In the genomic region with DNA sequence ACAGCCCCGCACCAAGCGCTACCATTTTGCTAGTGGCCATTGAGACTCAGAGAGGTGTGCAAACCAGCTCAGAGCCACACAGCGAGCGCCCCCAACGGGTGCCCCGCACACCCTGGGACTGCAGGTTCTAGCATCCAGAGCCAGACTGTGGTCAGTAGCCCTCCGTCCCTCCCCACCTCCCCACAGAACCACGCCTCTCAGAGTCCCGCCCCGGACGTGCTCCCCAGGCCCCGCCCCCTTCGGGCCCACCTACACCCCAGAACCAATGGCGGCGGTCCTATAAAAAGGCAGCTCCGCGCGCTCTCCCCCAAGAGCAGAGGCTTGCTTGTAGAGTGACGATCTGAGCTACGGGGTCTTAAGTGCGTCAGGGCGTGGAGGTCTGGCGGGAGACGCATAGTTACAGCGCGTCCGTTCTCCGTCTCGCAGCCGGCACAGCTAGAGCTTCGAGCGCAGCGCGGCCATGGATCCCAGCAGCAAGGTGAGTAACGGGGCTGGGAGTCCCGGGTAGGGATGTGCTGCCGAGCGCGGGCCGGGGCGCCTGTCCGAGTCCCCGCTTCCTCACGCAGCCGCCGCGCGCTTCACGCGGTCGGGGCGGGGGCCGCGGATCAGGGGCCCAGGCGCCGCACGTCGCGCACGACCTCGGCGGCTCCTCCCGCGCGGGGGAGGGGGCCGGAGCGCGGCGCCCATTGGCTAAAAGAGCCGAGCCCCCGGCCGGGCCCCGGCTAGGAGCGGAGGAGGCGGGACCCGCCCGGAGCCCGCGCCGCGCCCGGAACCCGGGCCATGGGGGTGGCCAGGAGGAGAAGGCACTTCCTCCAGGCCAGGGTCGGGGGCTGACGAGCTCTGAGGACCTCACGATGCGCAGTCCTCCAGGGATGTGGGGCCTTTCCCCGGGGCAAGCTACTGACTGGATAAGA, we compare ENCODE assay signal across 8 mouse cellular contexts. TPM values are rescaled to one million over a fixed set of nuclear protein-coding genes. Genes with fewer than 3 reads are reported as not detected.
DNase-seq lines count a peak whose midpoint lies in the region; ATAC-seq and TF ChIP-seq lines count a peak whose summit lies in the region.

Gene Slc2a1 (plus strand): TSS at position 217 of the 914 bp plus-strand sequence.

- under 1% methylated on average over 51 of the region's 88 CpGs for WGBS in embryonic facial prominence, embryonic 14.5 days
- under 1% methylated on average over 78 of the region's 88 CpGs for WGBS in heart, embryonic 11.5 days (ENCODE audit: insufficient replicate concordance)
- under 1% methylated on average over 82 of the region's 88 CpGs for WGBS in kidney, embryonic 16.5 days
- WGBS in liver, adult 2 months = under 1% methylated on average over 86 of the region's 88 CpGs

- H3K27ac ChIP-seq in embryonic facial prominence, embryonic 14.5 days (replicated peaks; ENCODE audit: low read depth, low read length) = peak within 1 kb of the TSS; percentile 99
- H3K27ac ChIP-seq in heart, embryonic 11.5 days (ENCODE audit: low read depth, low read length) = peak within 1 kb of the TSS; percentile 99
- peak within 1 kb of the TSS; percentile 99 for H3K27ac ChIP-seq in kidney, embryonic 16.5 days (ENCODE audit: low read length)
- H3K27ac ChIP-seq in liver, adult 2 months (replicated peaks; ENCODE audit: insufficient read depth, low read depth, low read length) = peak within 1 kb of the TSS; percentile 95

- H3K36me3 ChIP-seq in embryonic facial prominence, embryonic 14.5 days (ENCODE audit: control insufficient read depth, insufficient read depth, low read length) = peaks cover 3% of the 10 kb centered on the region; the same call in 1 of the 2 replicates
- H3K36me3 ChIP-seq in heart, embryonic 11.5 days (ENCODE audit: control insufficient read depth, insufficient read depth, low read length) = peaks cover 12% of the 10 kb centered on the region; the same call in 1 of the 2 replicates
- no peaks in the 10 kb centered on the region for H3K36me3 ChIP-seq in kidney, embryonic 16.5 days (ENCODE audit: insufficient read depth, low read length)
- no peaks in the 10 kb centered on the region for H3K36me3 ChIP-seq in liver, adult 2 months (ENCODE audit: control insufficient read depth, insufficient read depth, low read length)
- no peaks in the 10 kb centered on the region for H3K36me3 ChIP-seq in myocyte (ENCODE audit: control insufficient read depth, insufficient read depth)
- H3K36me3 ChIP-seq in splenic B cell, adult 2 months (ENCODE audit: control insufficient read depth, insufficient read depth, low read length, poor library complexity, severe bottlenecking) = no peaks in the 10 kb centered on the region; the same call in 1 of the 2 replicates

- peak; percentile 100 for DNase-seq in 416B (ENCODE audit: low read depth)
- peak; percentile 70 to 85 for DNase-seq in adrenal gland, postnatal 4 days (ENCODE audit: low spot score in 2 of 2)
- DNase-seq in embryonic facial prominence, embryonic 14.5 days (ENCODE audit: low spot score) = peak; percentile 98
- peak; percentile 83 for DNase-seq in liver, adult 2 months (ENCODE audit: extremely low read depth, low read depth, low spot score)
- peak; percentile 96 for DNase-seq in splenic B cell, adult 2 months (ENCODE audit: low read depth, low spot score)

- H3K4me3 ChIP-seq in embryonic facial prominence, embryonic 14.5 days (ENCODE audit: low read depth, low read length) = peak within 1 kb of the TSS; percentile 84
- H3K4me3 ChIP-seq in heart, embryonic 11.5 days (ENCODE audit: low read depth, low read length) = peak within 1 kb of the TSS; percentile 77
- H3K4me3 ChIP-seq in kidney, embryonic 16.5 days (ENCODE audit: low read length) = peak within 1 kb of the TSS; percentile 84
- peak within 1 kb of the TSS; percentile 75 for H3K4me3 ChIP-seq in liver, adult 2 months (ENCODE audit: insufficient read depth, low read depth, low read length)
- peak within 1 kb of the TSS; percentile 79 for H3K4me3 ChIP-seq in myocyte

- peak within 1 kb of the TSS; percentile 42 for H3ac ChIP-seq in myocyte (ENCODE audit: control insufficient read depth, insufficient read length)

- peak; percentile 94 for TF ChIP-seq POLR2A in liver, adult 2 months (IDR thresholded peaks at IDR 0.05; ENCODE audit: extremely low read depth, insufficient read depth, low read length)
- TF ChIP-seq POLR2A in myocyte (IDR thresholded peaks at IDR 0.05; ENCODE audit: insufficient read length, low read depth) = peak; percentile 93

- H3K4me2 ChIP-seq in embryonic facial prominence, embryonic 14.5 days (ENCODE audit: low read depth, low read length) = peak within 1 kb of the TSS; percentile 74
- H3K4me2 ChIP-seq in heart, embryonic 11.5 days = peak within 1 kb of the TSS; percentile 68
- H3K4me2 ChIP-seq in kidney, embryonic 16.5 days (replicated peaks; ENCODE audit: low read depth, low read length) = peak within 1 kb of the TSS; percentile 60
- H3K4me2 ChIP-seq in myocyte (ENCODE audit: low read depth) = peak within 1 kb of the TSS; percentile 90

- no peaks in the 10 kb centered on the region for H3K9me3 ChIP-seq in embryonic facial prominence, embryonic 14.5 days (ENCODE audit: control insufficient read depth, low read length)
- no peaks in the 10 kb centered on the region for H3K9me3 ChIP-seq in heart, embryonic 11.5 days (replicated peaks; ENCODE audit: control insufficient read depth, low read length)
- H3K9me3 ChIP-seq in kidney, embryonic 16.5 days (ENCODE audit: low read length) = no peaks in the 10 kb centered on the region

- H3K27me3 ChIP-seq in embryonic facial prominence, embryonic 14.5 days (replicated peaks; ENCODE audit: control insufficient read depth, insufficient read depth, low read length) = no peaks in the 10 kb centered on the region
- H3K27me3 ChIP-seq in heart, embryonic 11.5 days (ENCODE audit: control insufficient read depth, insufficient read depth, low read length) = no peaks in the 10 kb centered on the region
- no peaks in the 10 kb centered on the region for H3K27me3 ChIP-seq in kidney, embryonic 16.5 days (ENCODE audit: insufficient read depth, low read length)
- no peaks in the 10 kb centered on the region for H3K27me3 ChIP-seq in liver, adult 2 months (ENCODE audit: control insufficient read depth, insufficient read depth, low read length)
- H3K27me3 ChIP-seq in myocyte (ENCODE audit: control insufficient read depth, insufficient read depth, insufficient read length) = no peaks in the 10 kb centered on the region
- H3K27me3 ChIP-seq in splenic B cell, adult 2 months (ENCODE audit: control insufficient read depth, insufficient read depth, low read length, poor library complexity, severe bottlenecking) = no peaks in the 10 kb centered on the region

- peak within 1 kb of the TSS; percentile 90 for H3K9ac ChIP-seq in embryonic facial prominence, embryonic 14.5 days (ENCODE audit: low read depth, low read length)
- peak within 1 kb of the TSS; percentile 93 for H3K9ac ChIP-seq in heart, embryonic 11.5 days (ENCODE audit: low read depth, low read length)
- H3K9ac ChIP-seq in kidney, embryonic 16.5 days (replicated peaks; ENCODE audit: low read length) = peak within 1 kb of the TSS; percentile 92
- H3K9ac ChIP-seq in liver, adult 2 months (ENCODE audit: low read depth, low read length) = peak within 1 kb of the TSS; percentile 91

- peak; percentile 93 for ATAC-seq in embryonic facial prominence, embryonic 14.5 days (ENCODE audit: low read depth)
- peak; percentile 93 for ATAC-seq in heart, embryonic 11.5 days (replicated peaks; ENCODE audit: insufficient number of reproducible peaks, low FRiP score, low TSS enrichment)
- peak; percentile 95 for ATAC-seq in kidney, embryonic 16.5 days (ENCODE audit: low FRiP score, low TSS enrichment)

- peaks cover 28% of the 10 kb centered on the region for H3K4me1 ChIP-seq in embryonic facial prominence, embryonic 14.5 days (ENCODE audit: control insufficient read depth, insufficient read depth, low read length)
- peaks cover 46% of the 10 kb centered on the region for H3K4me1 ChIP-seq in heart, embryonic 11.5 days (ENCODE audit: control insufficient read depth, insufficient read depth, low read length)
- peaks cover 48% of the 10 kb centered on the region for H3K4me1 ChIP-seq in kidney, embryonic 16.5 days (ENCODE audit: insufficient read depth, low read length)
- peaks cover 8% of the 10 kb centered on the region for H3K4me1 ChIP-seq in liver, adult 2 months (ENCODE audit: control insufficient read depth, insufficient read depth, low read length)

- H3K79me2 ChIP-seq in liver, adult 2 months (ENCODE audit: control insufficient read depth, insufficient read depth, low read length) = peaks cover 33% of the 10 kb centered on the region
- H3K79me2 ChIP-seq in myocyte (ENCODE audit: control insufficient read depth, insufficient read depth) = peaks cover 47% of the 10 kb centered on the region

- TF ChIP-seq CTCF in liver, adult 2 months (IDR thresholded peaks at IDR 0.05; ENCODE audit: low read depth, low read length) = peak; percentile 51

TF ChIP-seq in myocyte, 11 proteins besides CTCF, POLR2A, EP300 and RAD21:
- TF ChIP-seq TCF3 (IDR thresholded peaks at IDR 0.05; ENCODE audit: insufficient read length, low read depth) (no peak), E2F4 (IDR thresholded peaks at IDR 0.05; ENCODE audit: insufficient read depth) (peak; percentile 7), REST (IDR thresholded peaks at IDR 0.05; ENCODE audit: insufficient read depth, insufficient read length) (peak; percentile 41), MAX (IDR thresholded peaks at IDR 0.05; ENCODE audit: low read depth) (no peak), MYOG (IDR thresholded peaks at IDR 0.05; ENCODE audit: control insufficient read depth in 1 of 3, insufficient read depth in 1 of 3, insufficient read length in 2 of 3, low read depth in 2 of 3) (no peak), POLR2AphosphoS2 (IDR thresholded peaks at IDR 0.05; ENCODE audit: insufficient read length, low read depth) (peak; percentile 94), TCF12 (IDR thresholded peaks at IDR 0.05; ENCODE audit: insufficient read depth, poor library complexity, severe bottlenecking) (no peak), SRF (IDR thresholded peaks at IDR 0.05; ENCODE audit: control insufficient read depth, insufficient read length, low read depth) (no peak), MYOD1 (IDR thresholded peaks at IDR 0.05; ENCODE audit: control insufficient read depth in 1 of 3, insufficient read length in 2 of 3, low read depth in 2 of 3) (peak in 2 of 3 experiments; percentile 3 to 17), CEBPB (IDR thresholded peaks at IDR 0.05; ENCODE audit: insufficient read depth, poor library complexity, severe bottlenecking) (no peak)

RNA-seq across cellular contexts. Expression of gene Slc2a1, which starts in this region (rescaled TPM):
- total RNA-seq in adrenal gland, postnatal 4 days (2021) = 10 to 100 TPM; 13.0 to 15.5 TPM
- 94.2 and 111 TPM in 2 replicates for polyA plus RNA-seq in embryonic facial prominence, embryonic 14.5 days (2014; fragmentation: Nextera tagmentation; extraction: Ambion mirVana)
- polyA plus RNA-seq in heart, embryonic 11.5 days (2014; fragmentation: Nextera tagmentation; extraction: Ambion mirVana) = 426 and 446 TPM in 2 replicates
- 98.6 and 98.8 TPM in 2 replicates for polyA plus RNA-seq in kidney, embryonic 16.5 days (2015; fragmentation: Nextera tagmentation; extraction: Ambion mirVana)
- total RNA-seq in liver, adult 2 months (2014; rRNA removed) = 6.9 and 7.3 TPM in 2 replicates
- 11.1 and 17.7 TPM in 2 replicates for polyA plus RNA-seq in liver, adult 2 months (2012; rRNA removed)
- 55.8 TPM for polyA plus RNA-seq in myocyte (2012; fragmentation: generic; extraction: Trizol)

Comparison
In these comparisons a context has a peak if more than half of its experiments do, and no peak if none do; other contexts are left out.
1. Peak in every context shown above with its lines: DNase-seq, ATAC-seq, H3K4me3 ChIP-seq and H3K27ac ChIP-seq.